In the genomic region with DNA sequence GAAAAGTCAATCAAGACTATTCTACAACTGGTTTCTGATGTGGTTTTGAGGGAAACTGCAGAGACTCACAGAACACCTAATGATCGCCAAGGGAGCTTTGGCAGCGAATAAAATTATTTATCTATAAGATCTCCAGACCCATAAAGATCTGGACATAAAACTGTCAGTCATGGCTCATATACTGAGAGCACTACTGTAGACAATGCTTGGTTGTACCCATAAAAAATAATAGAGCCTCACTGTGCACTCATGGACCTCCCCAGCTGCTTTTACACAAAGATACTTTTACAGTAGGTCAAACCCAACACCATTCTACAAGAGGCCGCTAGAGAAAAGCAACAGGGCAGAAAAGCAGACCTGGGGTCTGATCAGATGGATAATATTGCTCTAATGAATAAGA, we compare ENCODE assay signal across 18 mouse cellular contexts.
"Had no signal": no experiment of that assay in that cellular context is flagged by ENCODE, and none has a peak within 500 bp of the region (broad histone marks: within the 10 kb centered on the region; RNA-seq: fewer than 3 reads in every experiment).

No protein-coding gene starts in this region.

- H3K4me2 ChIP-seq: liver, embryonic 13.5 days; midbrain, embryonic 12.5 days; midbrain, embryonic 15.5 days had no signal

- H3K27me3 ChIP-seq: liver, embryonic 13.5 days; midbrain, embryonic 12.5 days; midbrain, embryonic 15.5 days had no signal

- H3K9me3 ChIP-seq: liver, embryonic 13.5 days; midbrain, embryonic 12.5 days; midbrain, embryonic 15.5 days had no signal

- H3K4me3 ChIP-seq: left cerebral cortex, adult 2 months; liver, embryonic 13.5 days; midbrain, embryonic 12.5 days; midbrain, embryonic 15.5 days had no signal

- H3K9ac ChIP-seq: liver, embryonic 13.5 days; midbrain, embryonic 12.5 days; midbrain, embryonic 15.5 days had no signal

- DNase-seq: kidney, adult 9 months; kidney, postnatal 36 days; layer of hippocampus, postnatal 36 days; liver, embryonic 13.5 days; lung, adult 2 months; lung, postnatal 14 days; lung, postnatal 4 days; right cerebral cortex, adult 18-20 months; right cerebral cortex, postnatal 14 days; right cerebral cortex, postnatal 4 days; thymus, postnatal 25 days had no signal

- H3K4me1 ChIP-seq: liver, embryonic 13.5 days; midbrain, embryonic 12.5 days; midbrain, embryonic 15.5 days had no signal

- H3K36me3 ChIP-seq: liver, embryonic 13.5 days; midbrain, embryonic 12.5 days; midbrain, embryonic 15.5 days had no signal

- H3K27ac ChIP-seq: hindbrain, postnatal 0 days; left cerebral cortex, adult 2 months; liver, embryonic 13.5 days; midbrain, embryonic 12.5 days; midbrain, embryonic 15.5 days; stomach, postnatal 0 days had no signal

- ATAC-seq: hindbrain, postnatal 0 days; inflammation-experienced regulatory T-cells, adult 6 months; intestine, embryonic 16.5 days; midbrain, embryonic 15.5 days had no signal
